Mouse (Mus musculus): Measurements from ENCODE around the gene Card6.
A peak's percentile ranks its signal among the peaks of the same experiment; 100 is the strongest.

The Card6 gene

GRCm38 (mm10) chr15:5107686-5108654 lies at the start of gene Card6:
Card6 (minus strand) TSS chr15:5108539.
- DNase-seq (ENCODE audit: low read depth, low spot score), result no peak

GRCm38 (mm10) chr15:5157386-5157785 lies 49.0 kb upstream of the Card6 start:
- no peak for DNase-seq (ENCODE audit: low read depth, low spot score)

DNA sequence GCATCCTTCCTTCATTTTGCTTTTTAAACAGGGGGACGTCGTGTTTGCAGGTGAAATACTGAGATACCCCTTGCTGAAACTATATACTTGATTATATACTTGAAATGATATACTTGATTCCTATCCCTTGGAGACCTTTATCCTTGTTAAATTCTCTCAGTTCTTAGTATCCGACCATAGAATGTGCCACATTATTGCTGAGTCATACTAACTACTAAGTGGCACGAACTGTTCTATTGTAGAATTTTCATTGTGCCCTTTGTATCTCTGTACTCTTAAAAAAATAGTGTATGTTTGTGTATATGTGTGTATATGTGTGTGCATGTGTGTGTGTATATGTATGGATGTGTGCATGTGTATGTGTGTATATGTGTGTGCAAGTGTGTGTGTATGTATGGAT lies 48.0 kb upstream of the Card6 start:
- no peak for DNase-seq (ENCODE audit: low read depth, low spot score)

- no peak for DNase-seq (ENCODE audit: low read depth, low spot score)
These were observed 46.8 kb upstream of the Card6 start for GRCm38 (mm10) chr15:5155093-5155492.

DNA sequence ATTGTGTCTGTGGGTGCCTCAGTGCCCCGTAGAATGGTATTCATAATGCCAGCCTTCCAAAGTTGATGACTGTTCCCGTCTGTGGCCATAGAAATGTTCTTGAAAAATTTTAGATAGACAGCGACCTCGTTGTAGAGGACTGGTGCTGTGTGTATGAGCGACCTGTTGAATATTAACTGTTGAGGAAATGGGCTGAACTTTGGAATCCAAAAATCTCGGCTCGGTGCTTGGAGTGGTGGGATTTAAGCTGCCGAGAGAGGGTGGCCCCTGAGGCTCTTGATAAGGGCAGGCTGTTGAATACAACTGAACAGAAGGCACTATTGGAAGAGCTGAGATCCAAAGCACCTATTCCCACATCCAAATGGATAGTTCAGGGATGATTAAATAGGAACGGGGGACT lies 46.3 kb upstream of the Card6 start:
- DNase-seq (ENCODE audit: low read depth, low spot score), result no peak

- no peak for DNase-seq (ENCODE audit: low read depth, low spot score)
These were observed 43.8 kb upstream of the Card6 start for GRCm38 (mm10) chr15:5152171-5152570.

GRCm38 (mm10) chr15:5149187-5149586 lies 40.8 kb upstream of the Card6 start:
- DNase-seq (ENCODE audit: low read depth, low spot score), result no peak

DNA sequence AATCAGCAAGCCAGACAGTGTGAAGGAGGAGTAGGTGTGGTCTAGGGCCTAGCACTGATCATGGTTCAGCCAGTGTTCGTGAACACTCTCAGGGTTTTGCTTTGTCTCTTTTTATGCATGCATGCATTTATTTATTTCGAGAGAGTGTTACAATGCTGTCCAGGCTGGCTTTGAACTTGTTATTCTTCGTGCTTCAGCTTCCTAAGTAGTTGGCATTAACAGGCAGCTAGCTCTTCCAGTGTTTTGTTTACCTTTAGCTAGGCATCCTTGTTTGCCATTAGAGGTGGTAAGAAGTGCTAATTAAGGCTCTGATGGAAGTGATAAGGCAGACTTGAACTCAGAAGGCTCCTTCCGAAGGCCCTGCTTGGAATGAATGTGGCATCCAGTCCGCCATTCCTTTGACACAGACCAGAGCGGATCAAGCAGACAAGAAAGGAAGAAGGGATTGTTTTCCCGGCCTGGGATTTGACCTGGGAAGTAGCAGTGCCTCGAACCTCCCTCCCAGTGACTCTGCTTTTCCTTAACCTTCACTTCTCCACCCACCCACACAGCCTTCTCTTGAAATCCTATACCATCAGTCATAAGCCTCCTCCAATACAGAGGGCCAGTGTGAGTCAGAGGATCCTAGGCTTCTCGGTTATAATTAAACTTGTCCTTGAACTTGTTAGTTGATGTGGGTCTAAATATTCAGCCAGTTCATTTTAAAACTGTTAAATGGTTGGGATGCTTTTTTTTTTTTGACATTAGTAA lies 37.0 kb upstream of the Card6 start:
- no peak for DNase-seq (ENCODE audit: low read depth, low spot score)

DNA sequence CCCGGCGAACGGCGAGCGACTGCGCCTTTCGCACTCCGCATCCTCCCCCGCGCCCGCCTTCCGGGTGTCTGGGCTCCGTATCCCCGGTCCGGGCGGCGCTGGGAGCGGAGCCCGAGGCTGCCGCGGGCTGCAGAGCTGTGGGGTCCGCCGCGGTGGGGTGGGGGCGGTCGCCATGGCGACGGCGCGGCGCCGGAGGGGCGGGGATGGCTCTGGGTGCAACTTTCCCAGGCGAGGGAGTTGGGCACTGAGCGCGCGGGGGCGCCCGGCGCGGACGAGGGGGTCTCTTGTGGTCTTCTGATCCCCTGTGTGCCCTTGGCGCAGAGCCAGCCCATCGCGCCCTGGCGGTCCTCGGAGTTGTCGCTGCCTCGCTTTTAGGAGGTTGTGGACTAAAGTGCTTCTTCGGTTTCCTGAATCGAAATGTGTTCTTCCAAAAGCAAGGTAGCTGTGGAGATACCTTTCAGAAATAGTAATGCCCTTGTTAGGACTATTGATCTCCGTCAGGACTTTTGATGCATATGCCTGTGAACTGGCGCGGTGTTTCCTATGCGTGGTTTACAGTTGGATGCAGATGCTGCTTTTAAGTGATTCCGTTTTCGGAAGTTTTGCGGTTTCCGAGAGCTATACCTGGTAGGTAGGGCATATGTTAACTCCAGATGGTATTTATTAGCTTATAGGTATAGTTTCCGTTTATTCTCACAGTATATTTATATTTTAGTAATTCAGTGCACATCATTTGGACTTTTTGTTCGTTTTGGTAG lies 35.9 kb upstream of the Card6 start:
- DNase-seq (ENCODE audit: low read depth, low spot score), result no peak

DNA sequence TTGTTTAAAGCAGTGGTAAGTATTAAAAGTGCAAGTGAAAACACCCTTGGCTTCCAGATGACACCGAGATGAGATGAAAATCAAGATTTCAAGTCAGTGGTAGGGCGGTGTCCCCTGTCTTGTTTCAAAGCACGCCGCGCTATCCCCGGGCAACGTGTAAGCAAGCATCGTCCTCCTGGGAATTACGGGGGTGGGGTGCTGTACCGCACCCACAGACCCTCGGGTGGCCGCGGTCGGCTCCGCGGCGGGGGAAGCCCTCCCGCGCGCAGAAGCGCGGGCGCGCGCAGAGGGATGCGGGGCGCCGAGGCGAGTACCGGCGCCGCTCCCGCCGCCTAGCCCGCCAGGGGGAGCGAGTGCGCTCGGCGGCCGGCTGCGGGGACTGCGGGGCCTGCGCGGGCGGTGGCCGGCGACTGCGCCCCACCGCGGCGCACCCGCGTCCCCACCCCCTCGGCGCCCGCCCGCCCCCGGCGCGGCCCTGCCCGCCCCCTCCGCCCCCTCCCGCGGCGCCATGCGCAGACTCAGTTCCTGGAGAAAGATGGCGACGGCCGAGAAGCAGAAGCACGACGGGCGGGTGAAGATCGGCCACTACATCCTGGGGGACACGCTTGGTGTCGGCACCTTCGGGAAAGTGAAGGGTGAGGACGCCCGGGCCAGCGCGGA lies 35.2 kb upstream of the Card6 start, which contains the start of gene Prkaa1:
Gene Prkaa1 (plus strand): TSS at position 501 of the 660 bp plus-strand sequence.
- peak; percentile 73 for DNase-seq (ENCODE audit: low read depth, low spot score)

- DNase-seq (ENCODE audit: low read depth, low spot score), result no peak
These were observed 34.4 kb upstream of the Card6 start for GRCm38 (mm10) chr15:5142714-5143113.

DNA sequence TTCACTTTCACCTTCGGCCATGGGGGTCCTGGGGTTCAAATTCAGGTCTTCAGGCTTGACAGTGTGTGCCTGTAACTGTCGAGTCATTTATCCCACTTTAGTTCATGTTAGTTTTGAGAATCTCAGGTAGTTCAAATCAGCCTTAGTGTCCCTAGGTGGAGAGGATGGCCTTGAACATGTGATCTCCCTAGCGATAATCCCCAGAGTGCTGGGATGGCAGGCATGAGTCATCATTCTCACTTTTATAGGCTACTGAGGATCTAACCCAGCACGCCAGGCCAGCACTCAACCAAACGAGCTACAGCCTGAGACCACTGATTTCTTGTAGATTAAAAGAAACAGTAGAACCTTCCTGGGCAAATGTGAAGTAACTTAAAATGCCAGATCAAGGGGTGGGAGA lies 33.7 kb upstream of the Card6 start:
- DNase-seq (ENCODE audit: low read depth, low spot score), result no peak

GRCm38 (mm10) chr15:5140357-5140756 lies 32.0 kb upstream of the Card6 start:
- DNase-seq (ENCODE audit: low read depth, low spot score), result no peak

GRCm38 (mm10) chr15:5139863-5140262 lies 31.5 kb upstream of the Card6 start:
- DNase-seq (ENCODE audit: low read depth, low spot score), result no peak

DNA sequence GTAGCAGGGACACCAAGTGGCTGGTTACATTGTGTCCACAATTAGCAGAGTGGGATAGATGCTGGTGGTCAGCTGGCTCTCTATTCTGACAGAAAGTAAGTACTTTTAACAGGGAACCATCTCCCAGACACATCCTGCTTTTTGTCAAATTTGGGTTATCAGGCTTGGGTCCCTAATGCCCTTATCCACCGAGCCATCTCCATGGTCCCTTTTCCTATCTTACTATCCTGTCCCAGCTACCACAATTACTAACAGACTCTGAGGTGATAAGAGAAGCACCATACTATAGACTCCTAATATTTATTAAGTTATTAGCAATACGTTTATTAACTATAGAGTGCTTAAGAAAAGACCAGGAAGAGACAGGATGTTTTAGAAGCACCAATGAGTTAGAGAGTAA lies 31.0 kb upstream of the Card6 start:
- no peak for DNase-seq (ENCODE audit: low read depth, low spot score)

DNA sequence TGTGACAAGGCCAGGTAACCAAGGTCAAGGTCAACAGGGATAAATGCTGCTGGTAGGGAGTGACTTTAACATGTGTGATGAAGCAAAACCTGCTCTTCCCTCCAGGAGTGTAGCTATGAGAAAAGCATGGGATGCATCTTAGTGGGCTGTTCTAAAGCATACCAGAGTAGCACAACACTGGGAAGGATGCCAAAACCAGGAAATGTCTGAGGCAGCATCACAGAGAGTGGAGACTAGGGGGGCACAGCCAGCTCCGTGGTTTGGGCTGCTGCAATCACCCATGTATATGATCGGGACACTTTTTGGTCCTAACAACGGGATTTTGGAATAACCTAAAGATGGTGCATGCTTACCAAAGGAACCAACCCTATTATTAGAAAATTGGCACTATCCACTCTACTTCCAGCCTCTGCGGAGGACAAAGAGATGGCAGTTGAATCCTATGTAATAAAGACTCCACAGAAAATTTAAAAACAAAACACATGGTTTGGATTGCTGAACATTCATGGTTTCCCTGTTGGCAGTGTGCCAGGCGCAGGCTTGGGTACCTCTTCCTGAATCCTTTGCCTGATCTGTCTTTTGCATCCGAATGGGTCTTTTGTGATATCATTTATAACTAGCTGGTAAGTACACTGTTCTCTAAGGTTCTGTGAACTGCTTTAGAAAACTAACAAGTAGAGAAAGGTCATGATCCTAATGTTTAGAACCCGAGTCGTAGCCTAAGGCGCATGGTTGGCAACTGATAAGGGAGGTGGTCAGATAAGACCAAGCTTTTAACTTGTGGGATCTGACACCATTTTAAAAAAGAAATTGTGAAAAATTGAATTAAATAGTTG lies 29.9 kb upstream of the Card6 start:
- no peak for DNase-seq (ENCODE audit: low read depth, low spot score)

GRCm38 (mm10) chr15:5134945-5135483 lies 26.7 kb upstream of the Card6 start:
- DNase-seq (ENCODE audit: low read depth, low spot score), result no peak

- no peak for DNase-seq (ENCODE audit: low read depth, low spot score)
These were observed 25.8 kb upstream of the Card6 start for GRCm38 (mm10) chr15:5134179-5134578.

GRCm38 (mm10) chr15:5133301-5133700 lies 25.0 kb upstream of the Card6 start:
- no peak for DNase-seq (ENCODE audit: low read depth, low spot score)

All from retina, postnatal 7 days (tissue).